Mouse (Mus musculus): ENCODE measurements around the gene Cdyl.

The Cdyl gene

DNA sequence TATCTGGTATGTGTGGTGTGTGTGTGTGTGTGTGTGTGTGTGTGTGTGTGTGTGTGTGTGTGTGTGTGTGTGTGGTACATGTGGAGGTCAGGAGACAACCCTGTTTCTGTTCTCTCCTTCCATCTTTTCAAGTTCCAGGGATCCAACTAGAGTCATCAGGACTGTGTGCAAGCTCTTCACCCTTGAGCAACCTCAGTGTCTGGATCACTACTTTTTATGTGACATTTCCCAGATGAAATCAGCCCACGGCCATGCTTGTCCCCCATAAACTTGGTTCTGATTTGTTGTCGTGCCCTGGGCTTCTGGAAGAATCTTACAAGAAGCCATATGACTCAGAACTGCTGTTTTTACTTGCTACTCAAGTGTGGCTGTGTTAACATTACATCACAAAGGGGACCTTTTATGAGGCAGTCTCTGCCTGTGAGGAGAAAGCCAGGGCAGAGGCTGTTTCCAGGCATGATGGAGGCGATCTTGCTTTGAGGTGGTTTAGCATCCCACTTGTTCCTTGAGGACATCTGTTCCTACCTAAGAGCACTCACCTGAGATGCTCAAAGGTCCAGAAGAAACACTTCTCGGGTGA, at the start of gene Cdyl:
Gene Cdyl (plus strand): TSS at position 428 of the 580 bp plus-strand sequence.
- no peak for DNase-seq

DNA sequence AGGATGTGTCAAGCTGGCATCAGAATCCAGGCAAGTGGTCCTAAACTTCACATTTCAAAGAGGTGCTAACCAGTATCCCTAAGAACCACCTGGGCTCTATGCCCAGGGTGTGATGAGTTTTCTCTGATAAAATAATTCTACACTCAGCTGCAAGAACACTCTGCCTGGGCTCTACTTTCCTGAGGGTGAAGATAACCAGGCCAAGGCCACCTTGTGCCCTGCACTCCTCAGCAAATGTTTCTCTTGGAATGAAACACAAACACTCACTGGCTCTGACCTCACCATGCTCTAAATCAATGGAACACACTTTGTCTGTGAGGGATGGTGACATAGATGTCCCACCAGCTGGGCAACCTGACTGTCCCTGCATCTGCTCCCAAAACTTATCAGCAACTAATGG, 48.9 kb upstream of the Cdyl start:
- DNase-seq = no peak

DNA sequence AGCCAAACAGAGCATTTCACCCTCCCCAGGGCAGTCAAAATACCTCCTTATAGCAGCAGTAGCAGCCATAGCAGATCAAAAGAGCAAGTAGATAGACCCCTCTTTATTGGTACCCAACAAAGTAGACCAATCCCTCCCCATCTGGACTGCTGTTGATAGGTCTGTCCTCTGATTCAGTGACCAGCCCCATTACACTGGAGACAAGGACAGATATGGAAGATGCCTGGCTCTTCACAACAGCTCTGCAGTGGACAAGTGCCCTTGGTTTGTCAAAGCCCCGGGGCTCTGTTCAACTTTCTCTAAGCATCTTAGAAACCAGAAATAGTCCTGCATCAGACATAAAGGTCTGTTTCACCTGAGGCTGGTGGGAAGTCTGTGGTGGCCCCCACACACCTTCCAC, 47.1 kb upstream of the Cdyl start:
- DNase-seq = no peak

DNA sequence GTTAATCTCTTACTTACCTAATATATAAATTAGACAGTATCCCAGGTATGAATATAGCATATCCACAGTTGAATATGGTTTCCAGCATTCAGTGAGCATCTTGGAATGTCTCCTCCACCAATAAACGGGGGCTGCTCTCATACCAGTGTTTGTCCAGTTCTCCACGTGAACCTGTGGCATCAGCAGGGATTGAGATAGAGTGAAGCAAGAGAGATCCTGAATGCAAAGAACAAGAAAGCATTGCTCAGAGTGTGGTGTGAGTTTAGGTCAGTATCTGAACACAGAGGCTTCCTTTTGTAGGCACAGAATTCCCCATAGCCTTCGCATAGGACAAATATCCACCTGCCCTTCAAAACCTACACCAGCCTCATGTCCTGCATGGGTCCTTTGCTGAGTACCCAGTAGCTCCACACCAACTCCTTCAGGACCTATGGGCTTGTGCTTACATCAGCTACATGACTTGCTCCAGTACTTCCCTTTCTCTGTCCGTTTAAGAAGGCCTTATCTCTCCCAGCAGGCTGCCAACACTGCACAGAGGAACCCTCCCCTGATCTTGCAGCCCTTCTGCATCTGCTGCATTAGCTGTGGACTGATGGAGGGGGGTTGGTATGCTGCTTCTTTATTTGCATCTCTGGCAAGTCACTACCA, 44.7 kb upstream of the Cdyl start:
- DNase-seq = no peak

DNA sequence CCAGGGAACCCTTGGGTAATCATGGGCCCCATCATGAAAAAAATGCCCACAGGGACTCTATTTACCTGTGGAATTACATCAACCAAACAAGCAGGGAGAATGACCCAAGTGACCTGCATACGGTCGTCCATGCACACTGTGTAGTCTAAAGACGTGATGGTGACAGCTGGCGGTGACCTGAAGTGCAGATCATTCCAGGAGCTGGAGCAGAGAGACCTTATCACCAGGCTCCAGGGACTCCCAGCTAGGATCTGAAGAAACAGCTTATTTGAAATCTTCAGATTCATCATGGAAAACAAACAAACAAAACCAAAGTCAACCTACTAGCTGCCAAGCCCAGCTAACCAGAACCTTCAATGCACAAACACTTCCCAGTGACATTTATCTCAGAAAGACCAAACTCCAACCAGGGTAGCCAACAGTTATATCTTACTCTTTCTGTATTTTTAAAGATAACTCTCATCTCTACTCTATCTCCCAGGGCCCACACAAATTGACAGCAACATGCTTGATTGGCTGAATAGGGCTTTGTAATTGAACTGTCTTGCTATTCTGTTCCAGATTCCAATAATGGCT, 43.0 kb upstream of the Cdyl start:
- DNase-seq = no peak

DNA sequence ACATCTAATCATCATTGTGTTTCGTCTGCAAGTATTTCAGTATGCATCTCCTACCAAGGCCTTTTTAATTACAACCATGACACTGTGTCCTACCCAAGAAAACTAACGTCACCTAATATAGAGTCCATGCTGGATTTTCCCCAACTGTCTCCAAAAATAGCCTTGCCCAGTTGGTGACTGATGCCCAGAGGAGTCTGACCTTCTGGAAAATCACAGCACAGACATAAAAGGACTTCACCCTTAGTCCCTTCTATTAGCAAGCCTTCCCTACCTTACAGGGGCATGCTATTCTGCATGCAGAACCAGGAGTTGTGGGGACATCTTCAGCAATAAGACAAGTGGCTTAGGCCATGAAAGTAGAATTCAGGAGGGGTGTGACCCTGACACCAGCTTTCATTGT, 40.3 kb upstream of the Cdyl start:
- DNase-seq = no peak

DNA sequence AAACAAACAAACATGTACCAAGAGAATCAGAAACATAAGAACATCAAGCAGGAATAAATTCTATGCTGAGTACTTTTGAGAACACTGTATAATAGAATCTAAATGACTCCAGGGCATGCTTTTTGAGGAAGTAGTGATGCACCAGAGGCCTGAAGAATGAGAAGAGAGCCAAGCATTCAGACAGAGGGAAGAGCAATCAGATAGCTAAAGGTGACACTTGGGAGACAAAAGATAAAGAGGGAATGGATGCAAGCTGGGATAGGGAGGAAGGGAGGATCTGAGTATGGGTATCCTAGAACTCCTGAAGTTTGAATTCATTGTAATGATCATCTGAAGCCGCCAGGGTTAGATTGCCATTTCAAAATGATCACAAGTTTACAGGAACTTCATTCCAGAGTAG, 38.9 kb upstream of the Cdyl start:
- no peak for DNase-seq

DNA sequence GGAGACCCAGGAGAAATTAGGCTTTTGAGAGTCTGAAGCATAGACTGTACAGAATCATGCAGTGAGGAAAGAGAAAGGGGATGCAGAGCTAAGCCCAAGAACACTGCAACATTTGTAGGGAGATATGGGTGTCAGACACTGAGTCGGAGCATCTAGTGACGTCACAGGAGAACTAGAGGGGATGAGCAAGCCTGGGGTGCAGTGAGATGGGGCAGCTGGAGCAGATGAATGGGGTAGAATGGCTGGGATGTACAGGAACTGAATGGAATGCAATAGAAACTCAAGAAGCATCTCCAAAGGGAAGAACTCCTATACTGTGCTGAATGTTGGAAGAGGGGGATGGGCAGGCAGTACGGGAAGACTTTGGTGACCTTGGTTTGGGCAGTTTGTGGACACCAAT, 34.8 kb upstream of the Cdyl start:
- no peak for DNase-seq

DNA sequence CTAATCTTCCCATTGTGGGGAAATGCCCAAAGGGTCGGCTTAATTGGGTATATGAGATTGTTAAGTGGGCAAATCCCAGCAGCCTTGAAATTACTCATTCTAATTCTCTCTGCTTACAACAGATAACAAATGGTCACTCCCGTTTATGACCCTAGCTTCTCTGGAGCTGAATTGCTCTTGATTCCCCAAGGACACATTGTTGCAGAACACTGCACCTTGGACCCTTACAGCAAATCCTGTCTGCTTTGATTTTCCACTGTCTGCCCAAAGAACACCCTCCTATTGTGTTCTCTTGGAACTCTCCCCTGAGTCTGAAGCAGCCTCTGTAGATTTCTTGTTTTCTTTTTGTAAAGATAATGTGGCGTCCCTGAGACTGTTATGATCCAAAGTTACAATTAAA, 34.1 kb upstream of the Cdyl start:
- DNase-seq = no peak

DNA sequence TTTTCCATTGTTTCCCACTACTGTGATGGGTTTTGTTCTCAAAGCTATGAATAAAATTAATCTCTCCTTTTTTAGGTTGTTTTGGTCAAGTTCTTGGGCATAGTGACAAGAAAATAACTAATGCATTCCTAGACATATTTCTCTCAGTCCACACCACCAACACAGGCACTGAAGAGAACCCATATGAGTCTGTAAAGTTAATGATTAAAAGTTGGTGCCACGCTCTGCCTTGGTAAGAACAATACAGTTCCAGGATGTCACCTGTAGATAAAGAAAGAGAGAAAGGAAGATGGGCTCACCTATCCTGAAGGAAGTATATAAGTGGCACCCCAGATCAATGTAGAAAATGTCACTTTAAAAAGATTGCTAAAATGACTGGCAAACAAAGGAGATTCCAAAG, 32.3 kb upstream of the Cdyl start:
- no peak for DNase-seq

DNA sequence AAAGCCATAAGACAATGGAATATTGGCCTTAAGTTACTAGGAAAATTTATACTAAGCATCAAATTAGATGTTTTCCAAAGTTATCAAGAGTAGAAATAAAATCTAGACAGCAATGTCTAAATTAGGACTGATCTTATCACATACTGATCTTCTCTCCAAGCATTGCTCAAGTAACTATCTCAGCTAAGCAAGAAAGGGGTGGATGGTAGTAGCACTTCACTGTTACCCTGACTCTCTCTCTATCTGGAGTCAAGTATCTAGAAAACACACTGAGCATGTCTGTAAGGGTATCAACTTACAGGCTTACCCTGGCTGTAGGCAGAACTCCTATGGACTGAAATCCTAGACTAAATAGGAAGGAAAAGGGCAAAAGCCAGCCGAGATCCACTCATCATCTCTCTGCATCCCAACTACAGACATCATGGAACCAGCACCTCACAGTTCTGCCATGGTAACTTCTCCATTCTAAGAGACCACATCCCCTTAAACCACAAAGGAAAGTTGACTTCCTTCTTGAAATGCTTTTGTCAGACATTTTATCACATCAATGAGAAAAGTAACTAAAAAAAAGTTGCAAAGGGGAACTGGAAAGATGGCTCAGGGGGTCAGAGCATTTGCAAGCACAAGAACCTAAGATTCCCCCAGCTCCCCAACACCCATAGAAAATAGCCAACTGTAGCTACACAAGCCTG, 12.4 kb upstream of the Cdyl start:
- no peak for DNase-seq

DNA sequence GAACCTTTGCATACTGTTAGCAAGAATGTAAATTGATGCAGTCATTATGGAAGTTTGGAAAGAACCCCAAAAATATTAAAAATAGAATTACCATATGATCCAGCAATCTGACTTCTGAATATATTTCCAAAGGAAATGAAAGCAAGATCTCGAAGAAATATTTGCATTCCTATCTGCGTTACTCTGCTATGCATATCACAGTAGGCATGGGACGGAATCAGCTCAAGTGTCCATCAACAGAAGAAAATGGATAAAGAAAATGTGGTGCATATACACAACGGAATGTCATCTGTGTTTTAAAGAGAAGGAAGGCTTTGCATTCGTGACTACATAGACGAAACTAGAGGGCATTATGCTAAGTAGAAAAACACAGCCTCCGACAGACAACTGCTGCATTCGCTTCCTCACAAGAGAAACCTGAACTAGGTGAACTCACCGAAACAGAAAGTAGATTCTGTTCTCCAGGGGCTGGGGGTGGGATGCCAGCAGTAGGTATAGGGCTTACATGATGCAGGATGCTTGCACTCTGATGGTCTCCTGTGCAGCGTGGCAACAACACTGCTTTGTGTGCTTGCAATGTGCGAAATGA, 9.3 kb upstream of the Cdyl start:
- no peak for DNase-seq

DNA sequence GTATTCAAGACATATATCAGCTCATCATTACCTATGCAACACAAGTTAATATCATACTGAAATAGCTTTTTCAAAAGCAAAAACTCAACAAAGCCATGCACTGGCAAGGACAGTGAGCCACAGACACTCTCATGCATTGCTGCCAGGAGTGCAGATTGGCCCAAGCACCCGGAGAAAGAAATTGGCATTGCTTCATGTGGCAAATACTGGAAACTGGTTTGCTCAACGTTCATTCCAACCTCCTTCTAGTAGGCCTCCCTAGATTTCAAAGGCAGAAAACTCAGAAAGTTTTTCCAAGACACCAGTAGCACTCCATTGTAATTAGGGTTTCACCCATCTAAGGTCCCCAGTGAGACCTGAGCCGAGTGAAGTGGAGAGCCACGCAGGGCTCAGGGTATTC, 6.8 kb upstream of the Cdyl start:
- no peak for DNase-seq

DNA sequence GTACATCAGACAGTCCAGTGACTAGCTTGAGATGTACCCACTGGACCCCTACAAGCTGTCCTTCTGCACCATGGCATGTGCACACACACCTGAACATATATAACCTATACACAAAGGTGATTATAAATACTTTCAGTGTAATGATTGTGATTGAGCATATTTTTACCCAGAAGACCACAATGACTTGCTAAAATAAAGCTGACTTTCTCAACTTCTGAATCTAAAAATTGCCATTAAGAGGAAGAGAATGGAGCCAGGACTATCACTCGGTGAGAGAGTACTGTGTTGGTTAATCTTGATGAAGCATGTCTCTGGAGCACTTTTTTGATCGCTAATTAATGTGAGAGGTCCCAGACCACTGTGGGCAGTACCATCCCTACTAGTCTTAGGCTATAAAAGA, 2.8 kb upstream of the Cdyl start:
- no peak for DNase-seq

DNA sequence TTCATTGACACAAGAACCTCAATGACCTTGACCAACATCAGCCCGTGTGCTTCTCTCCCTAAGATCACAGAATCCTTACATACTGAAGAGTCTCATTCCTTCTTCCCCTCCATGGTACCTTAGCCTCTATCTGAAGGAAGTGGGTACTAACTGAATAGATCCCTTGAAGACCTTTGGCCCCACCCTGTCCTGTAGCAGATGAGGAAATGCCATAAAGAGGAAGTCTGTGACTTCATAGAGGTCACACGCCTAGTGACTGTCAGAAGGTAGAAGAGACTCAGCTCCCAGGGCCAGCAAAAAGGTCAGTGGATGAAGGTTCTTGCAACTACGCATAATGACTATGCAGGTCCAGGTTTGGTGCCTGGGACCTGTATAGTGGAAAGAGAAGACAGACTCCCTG, 5.8 kb downstream of the Cdyl start:
- DNase-seq = no peak

DNA sequence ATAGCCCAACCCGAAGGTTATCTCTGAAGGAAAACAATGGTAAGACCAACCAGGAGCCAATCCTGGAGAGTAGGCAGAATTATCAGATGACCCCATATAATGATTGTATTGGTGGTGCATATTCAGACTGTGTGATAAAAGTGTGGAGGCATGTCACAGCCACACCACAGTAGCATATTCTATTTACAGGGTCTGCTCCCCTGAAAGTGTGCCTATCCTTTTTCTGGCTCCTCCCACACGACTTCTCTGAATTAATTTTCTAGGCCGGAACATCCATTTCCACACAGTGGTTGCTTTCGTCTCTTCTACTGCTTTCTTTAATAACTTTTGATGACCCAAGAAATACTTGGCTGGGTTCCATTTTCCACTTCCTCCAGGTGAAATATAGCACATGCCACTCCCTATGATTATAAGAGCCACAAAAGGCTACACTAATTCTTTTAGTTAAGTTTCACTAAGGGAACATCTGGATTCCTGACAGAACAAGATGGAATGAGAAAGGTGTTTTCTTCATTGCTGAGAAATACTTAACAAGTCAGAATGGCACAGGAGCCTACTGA, 10.4 kb downstream of the Cdyl start:
- DNase-seq = no peak

DNA sequence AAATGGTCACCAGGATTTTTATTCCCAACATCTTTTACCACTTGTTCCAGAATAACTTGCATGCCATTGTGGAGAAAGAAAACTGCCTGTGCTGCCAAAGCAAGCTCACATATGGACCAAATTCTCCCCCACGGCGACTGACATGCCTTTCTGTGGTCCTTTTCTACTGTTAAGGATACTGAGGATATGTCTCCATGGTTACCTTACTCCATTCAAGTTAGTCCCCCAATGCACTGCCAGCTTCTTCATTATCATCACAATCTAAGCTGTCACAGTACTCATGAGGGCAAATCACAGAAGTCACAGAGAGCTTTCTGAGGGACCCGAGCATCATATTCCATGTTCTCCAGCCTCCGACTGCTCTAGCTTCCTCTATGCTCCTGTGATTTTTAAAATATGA, 11.2 kb downstream of the Cdyl start:
- no peak for DNase-seq

DNA sequence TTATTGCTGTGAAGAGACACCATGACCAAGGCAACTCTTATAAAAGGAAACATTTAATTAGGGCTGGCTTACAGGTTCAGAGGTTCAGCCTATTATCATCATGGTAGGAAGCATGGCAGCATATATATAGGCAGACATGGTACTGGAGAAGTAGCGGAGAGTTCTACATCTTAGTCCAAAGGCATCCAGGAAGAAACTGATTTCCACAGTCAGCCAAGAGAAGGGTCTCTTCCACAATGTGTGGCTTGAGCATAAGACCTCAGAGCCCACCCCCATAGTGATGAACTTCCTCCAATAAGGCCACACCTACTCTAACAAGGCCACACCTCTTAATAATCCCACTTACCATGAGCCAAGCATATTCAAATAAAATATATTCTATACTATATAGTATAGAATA, 17.3 kb downstream of the Cdyl start:
- DNase-seq = no peak

DNA sequence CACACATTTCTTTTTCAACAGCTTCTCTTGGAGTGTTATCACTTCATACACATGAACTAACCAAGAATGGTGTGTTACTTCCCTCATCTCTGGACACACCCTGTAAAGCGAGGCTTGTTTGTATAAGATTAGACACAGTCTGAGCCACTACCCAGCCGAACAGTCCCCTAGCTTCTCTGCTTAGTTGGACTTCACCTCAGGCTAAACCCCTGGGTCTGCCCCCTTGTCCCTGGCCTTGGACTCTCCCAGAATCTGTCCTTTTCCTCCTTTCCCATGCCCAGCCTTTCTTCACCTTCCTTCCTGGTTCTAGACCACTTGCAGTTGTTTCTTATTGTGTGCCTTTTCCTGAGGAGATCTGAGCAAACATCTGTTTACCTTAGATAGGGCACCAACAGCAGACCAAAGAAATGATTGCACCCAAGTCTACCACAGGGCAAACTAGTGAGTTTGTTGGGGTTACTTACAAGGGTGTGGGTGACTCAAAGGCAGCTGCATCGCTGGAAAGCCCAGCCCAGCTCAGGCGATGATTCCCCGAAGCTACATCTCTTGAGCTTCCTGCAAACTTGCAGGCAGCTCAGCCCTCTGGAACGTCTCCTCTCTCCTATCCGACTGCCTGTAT, 17.9 kb downstream of the Cdyl start:
- no peak for DNase-seq

DNA sequence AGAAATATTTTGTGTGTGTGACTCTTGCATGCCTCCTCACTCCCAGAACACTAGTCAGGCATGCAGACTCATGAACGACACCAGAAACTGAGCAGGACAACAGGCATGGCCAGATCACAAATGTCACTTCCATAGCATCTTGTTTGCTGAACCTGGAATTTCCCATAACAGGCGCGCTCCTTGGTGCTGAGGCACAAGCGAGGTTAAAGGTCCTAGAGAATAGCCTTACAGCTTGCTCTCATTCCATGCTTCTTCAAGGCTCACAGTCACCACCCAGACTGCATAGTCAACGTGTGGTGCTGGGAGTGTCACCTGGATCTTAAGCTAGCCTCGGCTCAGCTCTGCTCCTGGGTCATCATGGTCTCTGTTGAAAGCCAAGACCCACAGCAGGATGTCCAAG, 19.1 kb downstream of the Cdyl start:
- DNase-seq = no peak

DNA sequence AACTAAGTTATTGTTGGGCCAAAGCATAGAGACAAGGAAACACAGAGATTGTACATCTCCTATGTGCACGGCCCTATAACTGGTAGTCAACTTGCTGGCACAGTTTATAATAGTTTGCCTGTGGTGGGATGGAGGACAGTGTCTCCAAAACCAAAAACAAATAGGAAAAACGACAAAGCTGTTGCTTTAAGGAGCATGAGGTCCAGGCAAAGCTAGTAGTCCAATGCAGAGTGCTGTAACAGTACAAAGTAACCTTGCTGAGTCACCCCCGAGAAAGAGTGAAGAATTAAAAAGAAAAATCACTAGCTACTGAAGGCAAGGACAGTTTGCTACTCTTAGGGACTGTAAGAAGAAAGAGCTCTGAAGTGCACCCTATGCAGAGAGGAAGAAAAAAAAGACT, 21.7 kb downstream of the Cdyl start:
- DNase-seq = no peak

DNA sequence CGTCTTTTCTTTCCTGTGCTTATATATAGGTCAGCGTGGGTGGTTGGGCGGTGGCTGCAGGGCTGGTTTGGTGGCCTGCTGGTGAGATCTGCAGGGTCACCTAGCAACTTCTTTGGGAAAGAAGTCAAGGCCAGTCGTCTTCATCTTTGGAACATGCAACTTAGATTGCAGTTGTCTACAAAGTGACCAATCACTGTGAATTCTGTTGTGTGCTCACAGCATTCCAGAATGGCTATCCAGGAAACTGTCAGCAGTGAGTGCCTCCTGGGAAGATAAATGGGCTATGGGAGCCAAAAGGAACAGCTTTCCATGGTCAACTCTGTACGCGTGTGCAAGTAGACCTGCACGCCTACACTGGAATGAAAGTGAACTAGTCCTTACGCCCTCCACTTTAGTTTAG, 26.6 kb downstream of the Cdyl start:
- no peak for DNase-seq

DNA sequence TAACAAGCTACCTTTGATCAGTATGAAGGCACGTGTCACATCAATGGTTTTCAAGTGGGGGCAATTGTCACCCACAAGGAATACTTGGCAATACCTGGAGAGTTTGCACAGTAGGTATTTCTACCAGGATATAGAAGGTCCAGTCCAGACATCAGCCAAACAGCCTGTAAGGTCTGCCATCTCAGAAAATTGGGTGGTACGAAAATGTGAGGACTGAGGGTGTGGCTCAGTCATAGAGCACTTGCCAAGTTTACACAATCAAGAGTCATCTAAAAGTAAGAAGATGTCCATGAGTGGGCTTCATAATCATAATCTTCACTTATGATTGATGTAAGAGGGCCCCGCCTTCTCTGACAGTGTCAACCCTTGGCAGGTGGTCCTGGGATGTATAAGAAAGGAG, 29.9 kb downstream of the Cdyl start:
- no peak for DNase-seq
